Mouse (Mus musculus) bone marrow macrophage, adult 2 months (primary cell): ENCODE results near the gene Pccb. TPM values are rescaled to one million over a fixed set of nuclear protein-coding genes. Genes with fewer than 3 reads are reported as not detected.

Experiments
- H3K27ac ChIP-seq: 2 replicates; pipeline ENCODE4 v1.5.1; 2012; ENCODE audit warnings: low read depth, low read length; ENCODE audit not compliant: insufficient read depth
- H3K4me1 ChIP-seq: 2 replicates; pipeline ENCODE4 v1.6.1; 2012; ENCODE audit warnings: low read length; ENCODE audit not compliant: control insufficient read depth, insufficient read depth
- H3K4me3 ChIP-seq: 2 replicates; pipeline ENCODE4 v1.5.1; 2012; ENCODE audit warnings: mild to moderate bottlenecking, low read length, moderate library complexity; ENCODE audit not compliant: insufficient read depth
- CTCF ChIP-seq: IDR thresholded peaks from 2 replicates; pipeline ENCODE4 v1.5.1; 2012; ENCODE audit warnings: low read depth, mild to moderate bottlenecking, low read length, moderate library complexity
- POLR2A ChIP-seq: IDR thresholded peaks from 2 replicates; pipeline ENCODE4 v1.6.1; 2012; ENCODE audit warnings: mild to moderate bottlenecking, low read depth, low read length, borderline replicate concordance
- polyA plus RNA-seq: library from polyadenylated mRNA; stranded (reverse); fragments of >200 nt; gene quantifications from 2 replicates; pipeline ENCODE4 v1.2.4, GENCODE M21; 2012; ENCODE audit not compliant: missing spikeins, insufficient read depth, insufficient read length

Pccb gene
- polyA plus RNA-seq, 1 experiment: 24.0 TPM

GRCm38 (mm10) chr9:100962903-100963427 lies 71.7 kb downstream of the Pccb start:
- no peak overlapping the region for H3K27ac ChIP-seq
- TF ChIP-seq POLR2A: no peak
- no peak for TF ChIP-seq CTCF
- no peaks in the 10 kb centered on the region for H3K4me1 ChIP-seq
- H3K4me3 ChIP-seq: no peak overlapping the region

GRCm38 (mm10) chr9:100951481-100951880 lies 83.2 kb downstream of the Pccb start:
- Histone ChIP-seq H3K4me1 (no peaks in the 10 kb centered on the region), H3K27ac (no peak overlapping the region)
- no peak for TF ChIP-seq POLR2A
- no peak for TF ChIP-seq CTCF

GRCm38 (mm10) chr9:100944677-100945365 lies 89.9 kb downstream of the Pccb start:
- Histone ChIP-seq H3K27ac (no peak overlapping the region), H3K4me3 (no peak overlapping the region), H3K4me1 (no peaks in the 10 kb centered on the region)
- no peak for TF ChIP-seq CTCF
- TF ChIP-seq POLR2A: no peak

More at GRCm38 (mm10) chr9:100951481-100951880, 83.2 kb downstream of the Pccb start:
- H3K4me3 ChIP-seq: no peak overlapping the region

- Histone ChIP-seq H3K27ac (no peak overlapping the region), H3K4me1 (no peaks in the 10 kb centered on the region), H3K4me3 (no peak overlapping the region)
- TF ChIP-seq POLR2A (no peak), CTCF (no peak)
Observed at GRCm38 (mm10) chr9:100942042-100942441, 92.7 kb downstream of the Pccb start.

Other genes with a start within 250 kb of the Pccb start
- gene Msl2, start 39.2 kb upstream of the Pccb start, polyA plus RNA-seq: 35.4 and 38.9 TPM in 2 replicates
- 3.9 and 4.0 TPM in 2 replicates for gene Ppp2r3a, start 216.9 kb upstream of the Pccb start, polyA plus RNA-seq